Mouse (Mus musculus) embryonic facial prominence, embryonic 14.5 days (tissue): Measurements from ENCODE around the gene Arhgef17. TPM values are rescaled to one million over a fixed set of nuclear protein-coding genes. Genes with fewer than 3 reads are reported as not detected.
A peak's percentile ranks its signal among the peaks of the same experiment; 100 is the strongest.

Experiments
- ATAC-seq: fragments of 200-750 bp; cut with Nextera tagmentation; 2 replicates; pipeline ENCODE4 v1.8.0; 2017; ENCODE audit warnings: low read depth, moderate number of reproducible peaks, moderate TSS enrichment
- DNase-seq: peaks from one replicate; pipeline ENCODE4 v3.0.0-alpha.2; 2015; ENCODE audit warnings: low spot score
- H3K27ac ChIP-seq: fragments of 300-500 bp; sonication (generic); replicated peaks from 2 replicates; pipeline ENCODE4 v1.5.1; 2014; ENCODE audit warnings: low read depth, mild to moderate bottlenecking, low read length, moderate library complexity
- H3K27me3 ChIP-seq: fragments of 300-500 bp; sonication (generic); replicated peaks from 2 replicates; pipeline ENCODE4 v1.6.1; 2014; ENCODE audit warnings: low read length; ENCODE audit not compliant: control insufficient read depth, insufficient read depth
- H3K36me3 ChIP-seq: fragments of 300-500 bp; sonication (generic); 2 replicates; pipeline ENCODE4 v1.6.1; 2014; ENCODE audit warnings: low read length, mixed read lengths; ENCODE audit not compliant: control insufficient read depth, insufficient read depth
- H3K4me1 ChIP-seq: fragments of 300-500 bp; sonication (generic); 2 replicates; pipeline ENCODE4 v1.6.1; 2014; ENCODE audit warnings: antibody characterized with exemption, low read length; ENCODE audit not compliant: control insufficient read depth, insufficient read depth
- H3K4me2 ChIP-seq: fragments of 300-500 bp; sonication (generic); 2 replicates; pipeline ENCODE4 v1.6.1; 2014; ENCODE audit warnings: low read depth, mild to moderate bottlenecking, low read length, moderate library complexity, mixed read lengths
- H3K4me3 ChIP-seq: fragments of 300-500 bp; sonication (generic); 2 replicates; pipeline ENCODE4 v1.5.1; 2014; ENCODE audit warnings: low read depth, mild to moderate bottlenecking, low read length
- H3K9ac ChIP-seq: fragments of 300-500 bp; sonication (generic); 2 replicates; pipeline ENCODE4 v1.6.1; 2014; ENCODE audit warnings: low read depth, mild to moderate bottlenecking, low read length, moderate library complexity, mixed read lengths
- H3K9me3 ChIP-seq: fragments of 300-500 bp; sonication (generic); 2 replicates; pipeline ENCODE4 v1.6.1; 2016; ENCODE audit warnings: low read length; ENCODE audit not compliant: control insufficient read depth
- WGBS: fragments of 180-500 bp; shearing (Covaris S2); extraction: QIAGEN DNeasy Blood & Tissue Kit; methylation state at CpG from one replicate; pipeline ENCODE4 v1.1.7; 2014; 5-methylcytosine and 5-hydroxymethylcytosine counted together
- polyA plus RNA-seq: library from polyadenylated mRNA; unstranded; fragments of >200 nt; fragmentation: Nextera tagmentation; extraction: Ambion mirVana; gene quantifications from 2 replicates; pipeline ENCODE4 v1.2.1, GENCODE M21; 2014

Gene Arhgef17
- polyA plus RNA-seq, result 16.3 and 16.8 TPM in 2 replicates

DNA sequence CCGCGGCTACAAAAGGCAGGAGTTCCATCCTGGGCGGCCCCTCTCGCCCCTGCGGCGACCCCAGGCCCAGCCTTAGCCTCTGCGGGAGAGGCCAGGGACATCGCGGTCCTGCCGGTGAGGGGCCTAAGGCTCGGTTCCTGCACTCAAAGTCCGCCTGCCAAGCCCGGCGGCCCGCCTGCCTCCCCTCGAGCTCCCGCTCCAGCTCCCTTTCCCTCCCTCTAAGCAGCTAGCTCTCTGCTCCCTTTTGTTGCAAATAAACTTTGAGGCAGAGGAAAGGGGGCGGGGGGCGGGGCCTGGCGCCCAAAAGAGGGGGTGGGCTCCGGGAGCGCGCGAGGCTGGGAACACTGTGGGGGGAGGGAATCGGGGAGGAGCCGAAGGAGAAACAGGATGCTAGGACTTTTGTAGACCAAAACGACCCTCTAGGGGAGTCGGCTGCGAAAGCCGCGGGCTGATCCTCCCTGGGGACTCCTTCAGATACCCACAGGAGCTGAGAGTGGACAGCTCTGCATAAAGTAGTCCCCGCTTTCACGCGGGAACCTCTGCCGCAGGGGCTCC lies at the start of gene Arhgef17:
Gene Arhgef17, minus strand, starts transcription at position 182 of the 555 bp plus-strand sequence.
- Histone ChIP-seq H3K4me2 (peak within 1 kb of the TSS; percentile 92), H3K27ac (peak within 1 kb of the TSS; percentile 99), H3K36me3 (peaks cover 7% of the 10 kb centered on the region; the same call in 1 of the 2 replicates), H3K27me3 (no peaks in the 10 kb centered on the region), H3K4me3 (peak within 1 kb of the TSS; percentile 67), H3K4me1 (peaks cover 37% of the 10 kb centered on the region), H3K9ac (peak within 1 kb of the TSS; percentile 92), H3K9me3 (no peaks in the 10 kb centered on the region)
- DNase-seq (peak; percentile 94), ATAC-seq (peak; percentile 79)
- 3% methylated on average over 15 of the region's 35 CpGs for WGBS

DNA sequence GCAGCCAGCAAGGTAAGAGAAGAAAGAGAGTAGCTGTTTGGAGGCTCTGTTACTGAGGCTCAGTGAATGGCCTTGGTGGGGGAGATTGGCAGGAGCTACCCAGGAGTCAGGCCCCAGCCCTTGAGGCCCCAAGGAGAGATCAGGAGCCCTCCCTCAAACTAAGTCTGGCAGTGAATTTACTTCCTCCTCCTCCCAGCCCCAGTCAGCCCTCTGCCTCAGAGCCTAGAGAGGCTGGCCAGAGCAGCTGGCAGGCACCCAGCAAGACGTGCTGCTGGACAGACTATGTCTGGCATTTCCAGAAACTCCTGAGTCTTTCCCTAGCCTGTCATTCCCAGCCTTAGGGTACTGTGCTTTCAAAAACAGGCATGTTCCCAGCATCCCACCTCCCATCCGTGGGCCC lies 47.3 kb upstream of the Arhgef17 start:
- H3K4me3 ChIP-seq, result no peak overlapping the region
- H3K4me1 ChIP-seq, result peaks cover 16% of the 10 kb centered on the region
- ATAC-seq (peak; percentile 47; the same call in 1 of the 2 replicates), DNase-seq (peak; percentile 68)
- no peak overlapping the region for H3K4me2 ChIP-seq
- H3K9ac ChIP-seq, result no peak overlapping the region
- H3K27ac ChIP-seq, result no peak overlapping the region
- H3K27me3 ChIP-seq, result peaks cover 10% of the 10 kb centered on the region
- no peaks in the 10 kb centered on the region for H3K36me3 ChIP-seq
- WGBS, result 28% methylated on average over 2 of the region's 2 CpGs
- no peaks in the 10 kb centered on the region for H3K9me3 ChIP-seq

DNA sequence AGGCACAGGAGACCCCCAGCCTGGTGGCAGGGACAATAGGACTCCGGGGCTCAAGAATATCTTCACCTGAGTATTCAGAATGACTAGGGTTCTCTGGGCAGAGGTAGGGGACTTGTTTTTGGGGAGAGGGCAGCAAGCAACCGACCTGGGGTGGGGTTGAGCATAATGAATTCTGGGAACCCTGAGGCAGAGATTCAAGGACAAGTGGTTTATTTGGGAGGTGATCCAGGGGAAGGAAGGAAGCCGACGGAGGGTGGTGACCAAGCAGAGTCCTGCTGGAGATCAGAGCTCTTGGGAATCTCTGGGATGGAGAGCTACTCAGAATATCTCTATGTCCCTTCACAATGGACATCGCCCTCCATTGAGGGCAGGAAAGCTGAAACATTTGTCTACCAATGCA lies 46.3 kb upstream of the Arhgef17 start:
- H3K4me1 ChIP-seq, result peaks cover 19% of the 10 kb centered on the region
- H3K4me3 ChIP-seq, result no peak overlapping the region
- DNase-seq, result no peak
- no peak for ATAC-seq
- H3K36me3 ChIP-seq, result no peaks in the 10 kb centered on the region
- H3K9ac ChIP-seq, result no peak overlapping the region
- H3K4me2 ChIP-seq, result no peak overlapping the region
- no peak overlapping the region for H3K27ac ChIP-seq
- no peaks in the 10 kb centered on the region for H3K9me3 ChIP-seq
- peaks cover 19% of the 10 kb centered on the region for H3K27me3 ChIP-seq
- WGBS, result 79% methylated on average over 5 of the region's 5 CpGs

DNA sequence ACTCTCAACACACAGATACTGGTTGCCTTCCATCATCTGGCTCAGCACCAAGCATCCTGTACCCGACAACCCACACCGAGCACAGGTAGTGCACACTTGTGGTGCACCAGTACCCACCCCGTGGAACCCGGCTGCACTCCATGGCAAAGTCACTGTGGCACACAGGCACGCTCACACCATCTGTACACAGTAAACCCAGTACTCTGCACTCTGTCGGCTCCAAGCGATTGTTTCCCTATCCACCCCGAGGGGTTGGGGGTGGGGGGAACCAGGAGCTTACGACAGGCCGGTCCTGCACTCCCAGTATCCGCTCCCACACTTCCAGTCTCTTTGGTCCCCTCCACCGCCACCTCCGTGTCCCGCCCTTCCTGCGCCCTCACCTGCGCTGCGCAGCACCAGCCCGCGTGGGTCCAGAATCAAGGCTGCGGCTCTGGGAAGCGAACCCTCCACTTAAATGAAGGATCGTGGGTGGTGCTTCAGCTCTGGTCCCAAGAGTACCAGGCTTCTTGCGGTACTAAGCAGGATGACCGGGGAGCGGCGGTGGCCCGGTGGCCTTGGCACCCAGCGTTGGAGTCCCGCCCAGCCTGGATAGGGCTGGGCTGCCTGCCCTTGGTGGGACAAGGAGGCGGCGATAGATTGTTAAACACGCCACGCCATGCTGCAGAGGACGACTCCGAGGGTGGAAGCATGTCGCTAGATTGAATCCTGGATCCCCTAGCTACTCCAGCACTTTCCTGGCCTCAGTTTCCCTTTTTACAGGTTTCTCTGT lies 42.4 kb upstream of the Arhgef17 start, which contains the start of gene P2ry6:
Gene P2ry6, minus strand, starts transcription at position 515 of the 769 bp plus-strand sequence.
- peak within 1 kb of the TSS; percentile 61 for H3K4me2 ChIP-seq
- peak; percentile 9 for DNase-seq
- WGBS, result 2% methylated on average over 32 of the region's 36 CpGs
- peaks cover 16% of the 10 kb centered on the region for H3K4me1 ChIP-seq
- no peaks in the 10 kb centered on the region for H3K9me3 ChIP-seq
- peak within 1 kb of the TSS; percentile 58 for H3K9ac ChIP-seq
- peaks cover 30% of the 10 kb centered on the region for H3K27me3 ChIP-seq
- ATAC-seq, result peak; percentile 44; the same call in 1 of the 2 replicates
- no peaks in the 10 kb centered on the region for H3K36me3 ChIP-seq
- peak within 1 kb of the TSS; percentile 38 for H3K4me3 ChIP-seq
- no peak within 1 kb of the TSS for H3K27ac ChIP-seq

DNA sequence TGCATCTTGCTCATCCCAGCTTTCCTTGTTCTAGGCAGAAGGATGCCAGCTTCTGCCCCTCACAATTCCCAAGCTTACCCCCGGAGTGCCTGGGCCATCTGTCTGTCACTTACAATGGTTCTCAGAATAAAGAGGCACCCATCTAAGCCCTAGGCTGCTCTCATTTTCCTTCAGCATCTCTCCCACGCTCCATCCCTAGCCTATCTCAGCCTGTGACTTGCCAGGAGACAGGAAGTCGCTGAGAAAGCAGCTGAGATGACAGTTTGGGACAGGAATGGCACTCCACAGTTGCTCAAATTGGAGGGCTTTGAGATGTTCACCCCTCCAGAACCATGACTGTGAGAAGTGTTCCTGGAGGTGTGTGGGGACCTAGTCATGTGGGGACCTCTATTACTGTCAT lies 41.0 kb upstream of the Arhgef17 start:
- Histone ChIP-seq H3K9ac (no peak overlapping the region), H3K36me3 (no peaks in the 10 kb centered on the region), H3K27ac (no peak overlapping the region), H3K27me3 (peaks cover 30% of the 10 kb centered on the region), H3K4me1 (peaks cover 10% of the 10 kb centered on the region), H3K9me3 (no peaks in the 10 kb centered on the region), H3K4me2 (no peak overlapping the region), H3K4me3 (no peak overlapping the region)
- no peak for ATAC-seq
- no peak for DNase-seq
- 46% methylated on average over 3 of the region's 3 CpGs for WGBS

DNA sequence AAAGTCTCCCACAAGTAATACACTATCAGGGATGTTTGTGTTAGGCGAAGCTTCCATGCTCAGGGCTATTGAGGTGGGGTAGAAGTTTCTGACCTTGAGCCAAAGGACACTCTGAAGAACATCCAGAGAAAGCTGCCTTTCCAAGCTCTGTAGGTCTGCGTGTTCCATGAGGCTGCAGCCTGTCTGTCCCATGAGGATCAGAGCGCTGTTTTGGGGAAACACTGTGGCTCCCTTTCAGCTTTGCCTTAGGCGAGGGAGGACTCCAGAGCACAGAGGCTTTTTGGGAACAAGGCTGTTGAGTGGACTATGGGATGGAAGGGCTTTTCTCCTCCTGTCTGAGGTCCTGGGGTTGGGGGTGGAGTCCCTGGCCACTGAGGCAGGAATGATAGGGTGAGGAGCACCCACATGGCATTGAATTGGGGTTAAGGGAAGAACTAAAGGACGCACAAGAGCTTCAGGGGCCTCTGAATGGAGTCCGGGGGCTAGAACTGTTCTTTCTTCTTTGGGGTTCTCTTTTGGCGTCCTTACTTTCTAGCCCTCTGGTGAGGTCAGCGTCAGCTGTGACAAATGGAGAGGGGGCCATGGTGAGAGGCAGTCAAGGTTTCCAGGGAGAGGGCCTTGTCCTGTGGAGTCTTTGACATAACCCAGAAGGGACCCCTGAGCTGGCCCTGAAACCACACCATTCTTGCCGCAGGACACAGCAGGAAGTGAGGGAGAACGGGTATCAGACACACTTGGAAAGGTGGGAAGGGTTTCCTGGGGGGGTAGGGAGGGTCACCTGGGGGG lies 37.2 kb upstream of the Arhgef17 start:
- DNase-seq, result no peak
- peaks cover 1% of the 10 kb centered on the region for H3K4me1 ChIP-seq
- 71% methylated on average over 10 of the region's 10 CpGs for WGBS
- H3K9me3 ChIP-seq, result no peaks in the 10 kb centered on the region
- no peak overlapping the region for H3K27ac ChIP-seq
- H3K36me3 ChIP-seq, result no peaks in the 10 kb centered on the region
- no peak overlapping the region for H3K4me2 ChIP-seq
- no peak overlapping the region for H3K4me3 ChIP-seq
- ATAC-seq, result no peak
- H3K9ac ChIP-seq, result no peak overlapping the region
- H3K27me3 ChIP-seq, result peaks cover 19% of the 10 kb centered on the region

DNA sequence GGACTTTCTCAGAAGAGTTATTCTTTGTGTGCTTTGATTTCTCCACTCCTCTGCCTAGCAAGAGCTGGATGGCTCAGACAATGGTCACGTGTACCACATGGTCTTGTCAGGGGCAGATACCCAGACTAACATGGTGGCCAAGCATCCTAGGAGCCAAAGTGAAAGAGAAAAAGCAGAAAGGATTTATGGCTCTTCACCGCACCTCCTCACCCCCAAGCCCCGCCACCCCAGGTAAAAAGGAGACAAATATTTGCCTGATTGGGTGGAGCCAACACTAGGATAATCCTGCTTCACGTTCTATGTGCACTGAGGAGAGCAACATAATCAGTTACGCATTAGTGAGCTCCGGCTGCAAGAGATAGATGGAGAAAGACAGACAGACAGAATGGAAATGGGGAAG lies 36.5 kb upstream of the Arhgef17 start:
- Histone ChIP-seq H3K4me3 (no peak overlapping the region), H3K4me2 (no peak overlapping the region), H3K27me3 (peaks cover 13% of the 10 kb centered on the region), H3K36me3 (no peaks in the 10 kb centered on the region), H3K27ac (no peak overlapping the region), H3K4me1 (no peaks in the 10 kb centered on the region), H3K9ac (no peak overlapping the region), H3K9me3 (no peaks in the 10 kb centered on the region)
- DNase-seq (no peak), ATAC-seq (no peak)
- WGBS, result 79% methylated on average over 6 of the region's 6 CpGs

DNA sequence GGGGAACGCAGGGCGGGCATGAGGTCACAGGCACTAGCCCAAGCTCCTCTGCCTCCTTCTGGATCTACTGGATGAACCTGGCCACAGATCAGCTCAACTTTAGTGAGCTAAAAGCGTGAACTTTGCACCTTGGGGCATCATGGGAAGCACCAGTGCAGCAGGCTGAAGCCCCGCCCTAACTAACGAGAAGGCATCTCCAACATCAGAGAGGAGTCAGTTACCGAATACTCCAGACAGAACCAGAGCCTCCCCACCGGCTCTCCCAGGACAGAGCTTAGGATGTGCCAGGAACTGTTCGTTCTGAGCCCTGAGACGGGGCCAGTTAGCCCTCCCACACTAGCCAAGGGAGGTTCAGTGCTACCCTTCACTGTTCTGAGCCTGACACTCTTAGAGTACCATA lies 35.9 kb upstream of the Arhgef17 start:
- Histone ChIP-seq H3K4me1 (no peaks in the 10 kb centered on the region), H3K9ac (no peak overlapping the region), H3K36me3 (no peaks in the 10 kb centered on the region), H3K4me3 (no peak overlapping the region), H3K9me3 (no peaks in the 10 kb centered on the region), H3K27me3 (peaks cover 8% of the 10 kb centered on the region), H3K27ac (no peak overlapping the region), H3K4me2 (no peak overlapping the region)
- no peak for DNase-seq
- no peak for ATAC-seq
- 77% methylated on average over 9 of the region's 9 CpGs for WGBS
